Mouse (Mus musculus) stomach, postnatal 0 days (tissue): Measurements from ENCODE around the gene Kcne3. TPM values are rescaled to one million over a fixed set of nuclear protein-coding genes. Genes with fewer than 3 reads are reported as not detected.

ENCODE experiments used
- ATAC-seq: fragments of 200-750 bp; cut with Nextera tagmentation; 2 replicates; pipeline ENCODE4 v1.8.0; 2017; ENCODE audit not compliant: low FRiP score, low TSS enrichment
- DNase-seq: peaks from one replicate; pipeline ENCODE4 v3.0.0-alpha.2; 2016; ENCODE audit warnings: low spot score
- H3K27ac ChIP-seq: fragments of 300-500 bp; sonication (generic); replicated peaks from 2 replicates; pipeline ENCODE4 v1.5.1; 2014; ENCODE audit warnings: mild to moderate bottlenecking, control low read depth
- H3K27me3 ChIP-seq: fragments of 300-500 bp; sonication (generic); 2 replicates; pipeline ENCODE4 v1.6.1; 2014; ENCODE audit warnings: low read length; ENCODE audit not compliant: control insufficient read depth, insufficient read depth
- H3K36me3 ChIP-seq: fragments of 300-500 bp; sonication (generic); 2 replicates; pipeline ENCODE4 v1.6.1; 2014; ENCODE audit warnings: low read length, mixed read lengths; ENCODE audit not compliant: control insufficient read depth, insufficient read depth
- H3K4me1 ChIP-seq: fragments of 300-500 bp; sonication (generic); replicated peaks from 2 replicates; pipeline ENCODE4 v1.6.1; 2014; ENCODE audit warnings: antibody characterized with exemption; ENCODE audit not compliant: control insufficient read depth, insufficient read depth
- H3K4me2 ChIP-seq: fragments of 300-500 bp; sonication (generic); replicated peaks from 2 replicates; pipeline ENCODE4 v1.6.1; 2014; ENCODE audit warnings: low read depth, mild to moderate bottlenecking, control low read depth, moderate library complexity
- H3K4me3 ChIP-seq: fragments of 300-500 bp; sonication (generic); 2 replicates; pipeline ENCODE4 v1.5.1; 2014; ENCODE audit warnings: low read depth, low read length, control low read depth
- H3K9ac ChIP-seq: fragments of 300-500 bp; sonication (generic); 2 replicates; pipeline ENCODE4 v1.6.1; 2014; ENCODE audit warnings: mild to moderate bottlenecking, low read length, control low read depth, mixed read lengths
- H3K9me3 ChIP-seq: fragments of 300-500 bp; sonication (generic); 2 replicates; pipeline ENCODE4 v1.6.1; 2016; ENCODE audit warnings: low read length; ENCODE audit not compliant: control insufficient read depth
- CTCF ChIP-seq: IDR thresholded peaks from 2 replicates; pipeline ENCODE4 v1.5.1; 2016; ENCODE audit warnings: antibody characterized with exemption, low read depth, mild to moderate bottlenecking, moderate library complexity
- EP300 ChIP-seq: optimal IDR thresholded peaks from 2 replicates; pipeline ENCODE3; 2016; ENCODE audit warnings: antibody characterized with exemption
- WGBS: fragments of 180-500 bp; shearing (Covaris S2); extraction: QIAGEN DNeasy Blood & Tissue Kit; methylation state at CpG from one replicate; pipeline ENCODE4 v1.1.7; 2014; 5-methylcytosine and 5-hydroxymethylcytosine counted together
- polyA plus RNA-seq: library from polyadenylated mRNA; unstranded; fragments of >200 nt; fragmentation: Nextera tagmentation; extraction: Ambion mirVana; gene quantifications from 2 replicates; pipeline ENCODE4 v1.2.1, GENCODE M21; 2015

Gene Kcne3
- polyA plus RNA-seq, 1 experiment from 2014 or later: 4.7 TPM

- H3K27me3 ChIP-seq: no peaks in the 10 kb centered on the region
- peak within 1 kb of the TSS; percentile 72 for H3K4me3 ChIP-seq
- H3K36me3 ChIP-seq: no peaks in the 10 kb centered on the region
- no peaks in the 10 kb centered on the region for H3K4me1 ChIP-seq
- peak; percentile 92 for DNase-seq
- ATAC-seq: peak; percentile 94
- peak within 1 kb of the TSS; percentile 95 for H3K27ac ChIP-seq
- peak within 1 kb of the TSS; percentile 97 for H3K4me2 ChIP-seq
- H3K9me3 ChIP-seq: no peaks in the 10 kb centered on the region
- TF ChIP-seq EP300 (no peak), CTCF (peak; percentile 53)
- H3K9ac ChIP-seq: peak within 1 kb of the TSS; percentile 85
- WGBS: under 1% methylated on average over 76 of the region's 78 CpGs
These were observed 17.0 kb upstream of the Kcne3 start, which contains the start of gene Lipt2 for GRCm38 (mm10) chr7:100159105-100159841. Gene Lipt2 (plus strand): TSS chr7:100159277.

- Histone ChIP-seq H3K4me3 (peak overlapping the region; percentile 72; the same call in 1 of the 2 replicates), H3K4me2 (peak overlapping the region; percentile 97), H3K9me3 (no peaks in the 10 kb centered on the region), H3K36me3 (no peaks in the 10 kb centered on the region), H3K27ac (no peak overlapping the region), H3K9ac (peak overlapping the region; percentile 85; the same call in 1 of the 2 replicates), H3K27me3 (no peaks in the 10 kb centered on the region), H3K4me1 (no peaks in the 10 kb centered on the region)
- WGBS: 48% methylated on average over 7 of the region's 7 CpGs
- DNase-seq (no peak), ATAC-seq (no peak)
- TF ChIP-seq EP300 (no peak), CTCF (no peak)
These were observed 16.3 kb upstream of the Kcne3 start for GRCm38 (mm10) chr7:100160006-100160405.

- Histone ChIP-seq H3K9ac (no peak overlapping the region), H3K4me1 (no peaks in the 10 kb centered on the region), H3K9me3 (no peaks in the 10 kb centered on the region), H3K27me3 (no peaks in the 10 kb centered on the region), H3K36me3 (no peaks in the 10 kb centered on the region), H3K27ac (no peak overlapping the region), H3K4me3 (no peak overlapping the region), H3K4me2 (no peak overlapping the region)
- DNase-seq (no peak), ATAC-seq (no peak)
- 51% methylated on average over 4 of the region's 4 CpGs for WGBS
- no peak for TF ChIP-seq CTCF
- TF ChIP-seq EP300: no peak
These were observed 12.8 kb upstream of the Kcne3 start for GRCm38 (mm10) chr7:100163506-100163905.

- H3K4me1 ChIP-seq: no peaks in the 10 kb centered on the region
- ATAC-seq: no peak
- WGBS: 66% methylated on average over 11 of the region's 11 CpGs
- H3K9me3 ChIP-seq: no peaks in the 10 kb centered on the region
- H3K36me3 ChIP-seq: no peaks in the 10 kb centered on the region
- H3K27ac ChIP-seq: no peak overlapping the region
- TF ChIP-seq EP300: no peak
- TF ChIP-seq CTCF: no peak
- H3K4me3 ChIP-seq: no peak overlapping the region
- no peak overlapping the region for H3K4me2 ChIP-seq
- no peak overlapping the region for H3K9ac ChIP-seq
- no peaks in the 10 kb centered on the region for H3K27me3 ChIP-seq
- DNase-seq: no peak
These were observed 7.6 kb upstream of the Kcne3 start for GRCm38 (mm10) chr7:100168654-100169053.

GRCm38 (mm10) chr7:100170756-100171155 is 5.5 kb upstream of the Kcne3 start:
- Histone ChIP-seq H3K4me3 (no peak overlapping the region), H3K4me2 (no peak overlapping the region), H3K36me3 (no peaks in the 10 kb centered on the region), H3K4me1 (no peaks in the 10 kb centered on the region), H3K27me3 (no peaks in the 10 kb centered on the region), H3K9me3 (no peaks in the 10 kb centered on the region), H3K9ac (no peak overlapping the region), H3K27ac (no peak overlapping the region)
- no peak for DNase-seq
- no peak for TF ChIP-seq CTCF
- no peak for TF ChIP-seq EP300
- ATAC-seq: no peak
- WGBS: 58% methylated on average over 4 of the region's 4 CpGs

GRCm38 (mm10) chr7:100178016-100178890 is 2.0 kb downstream of the Kcne3 start:
- Histone ChIP-seq H3K27me3 (no peaks in the 10 kb centered on the region), H3K4me2 (peak overlapping the region; percentile 76), H3K4me3 (peak overlapping the region; percentile 30), H3K9me3 (no peaks in the 10 kb centered on the region), H3K4me1 (peaks cover 2% of the 10 kb centered on the region; the same call in 1 of the 2 replicates), H3K9ac (peak overlapping the region; percentile 36; the same call in 1 of the 2 replicates), H3K27ac (no peak overlapping the region), H3K36me3 (no peaks in the 10 kb centered on the region)
- ATAC-seq (peak; percentile 90), DNase-seq (peak; percentile 78)
- no peak for TF ChIP-seq CTCF
- WGBS: 9% methylated on average over 30 of the region's 30 CpGs
